Mouse (Mus musculus): ENCODE measurements around the gene Fam110a.

GRCm38 (mm10) chr2:151938780-151939200, 41.2 kb downstream of the Fam110a start:
- TF ChIP-seq POLR2A (IDR thresholded peaks at IDR 0.05; ENCODE audit: control insufficient read depth, extremely low read depth, insufficient read depth, low read length, poor library complexity) (no peak), CTCF (IDR thresholded peaks at IDR 0.05; ENCODE audit: borderline replicate concordance, control insufficient read depth, extremely low read depth, insufficient read depth, low read length, poor library complexity) (no peak)

All from thymus, adult 2 months (tissue).